Mouse (Mus musculus) testis, postnatal 10 days (tissue): ENCODE measurements around the gene Ggt6.
"Not testable (repeated sequence)": the region's sequence is repeated elsewhere in the genome, so short reads cannot be mapped to it uniquely, and the experiment has no call there.

Source experiments
- DNase-seq: peaks from one replicate; pipeline ENCODE4 v3.0.0; 2021; ENCODE audit warnings: low spot score

Ggt6 gene

GRCm38 (mm10) chr11:72411093-72411921, 24.0 kb upstream of the Ggt6 start, which contains the start of gene Smtnl2:
TSS of gene Smtnl2 (minus strand) at chr11:72411713.
- DNase-seq: peak; percentile 94

GRCm38 (mm10) chr11:72411945-72412344, 23.4 kb upstream of the Ggt6 start:
- no peak for DNase-seq

GRCm38 (mm10) chr11:72413016-72413415, 22.3 kb upstream of the Ggt6 start:
- DNase-seq: no peak

- DNase-seq: no peak
Observed at GRCm38 (mm10) chr11:72413601-72414190, 21.6 kb upstream of the Ggt6 start.

- no peak for DNase-seq
Observed at GRCm38 (mm10) chr11:72415155-72415554, 20.2 kb upstream of the Ggt6 start.

GRCm38 (mm10) chr11:72416666-72417065, 18.7 kb upstream of the Ggt6 start:
- DNase-seq: no peak

- DNase-seq: no peak
Observed at GRCm38 (mm10) chr11:72417376-72417775, 17.9 kb upstream of the Ggt6 start.

GRCm38 (mm10) chr11:72418227-72418626, 17.1 kb upstream of the Ggt6 start:
- DNase-seq: no peak

- DNase-seq: no peak
Observed at GRCm38 (mm10) chr11:72419006-72419405, 16.3 kb upstream of the Ggt6 start.

GRCm38 (mm10) chr11:72420460-72421122, 14.7 kb upstream of the Ggt6 start:
- no peak for DNase-seq

GRCm38 (mm10) chr11:72421518-72422278, 13.6 kb upstream of the Ggt6 start:
- no peak for DNase-seq

- DNase-seq: no peak
Observed at GRCm38 (mm10) chr11:72423686-72424085, 11.6 kb upstream of the Ggt6 start.

- DNase-seq: no peak
Observed at GRCm38 (mm10) chr11:72425201-72425600, 10.1 kb upstream of the Ggt6 start.

- no peak for DNase-seq
Observed at GRCm38 (mm10) chr11:72426884-72427283, 8.4 kb upstream of the Ggt6 start.

- DNase-seq: peak; percentile 93
Observed at GRCm38 (mm10) chr11:72428694-72429093, 6.6 kb upstream of the Ggt6 start.

- DNase-seq: peak; percentile 82
Observed at GRCm38 (mm10) chr11:72429288-72429690, 6.0 kb upstream of the Ggt6 start.

GRCm38 (mm10) chr11:72430311-72431068, 4.8 kb upstream of the Ggt6 start:
- not testable (repeated sequence) for DNase-seq

GRCm38 (mm10) chr11:72435694-72436045, 344 bp downstream of the Ggt6 start:
- no peak for DNase-seq

- DNase-seq: no peak
Observed at GRCm38 (mm10) chr11:72436271-72436670, 945 bp downstream of the Ggt6 start.

- DNase-seq: no peak
Observed at GRCm38 (mm10) chr11:72436756-72437650, 1.7 kb downstream of the Ggt6 start.
